Mouse (Mus musculus): Measurements from ENCODE around the gene Mrpl54. TPM values are rescaled to one million over a fixed set of nuclear protein-coding genes. Genes with fewer than 3 reads are reported as not detected.

Mrpl54 gene
- polyA plus RNA-seq, 1 experiment from 2014 or later = 240 TPM

Small RNA genes within 50 kb of the gene (microRNA-seq; reads per million reads assigned to microRNA genes)
- gene Mir3057 = 10.7 reads per million, percentile 28 among the genes with 10 or more reads in this experiment

Other genes starting within 250 kb of the Mrpl54 start
- gene Diras1, start 241.3 kb downstream of the Mrpl54 start, polyA plus RNA-seq (2014; fragmentation: Nextera tagmentation; extraction: Ambion mirVana) = 0.37 TPM in 1 of 2 replicates, not detected in the other
- 6.4 and 9.1 TPM in 2 replicates for gene Slc39a3, start 229.5 kb downstream of the Mrpl54 start, polyA plus RNA-seq (2014; fragmentation: Nextera tagmentation; extraction: Ambion mirVana)
- 140 and 196 TPM in 2 replicates for gene Sgta, start 206.8 kb downstream of the Mrpl54 start, polyA plus RNA-seq (2014; fragmentation: Nextera tagmentation; extraction: Ambion mirVana)
- 50.6 and 58.9 TPM in 2 replicates for gene Thop1, start 196.9 kb downstream of the Mrpl54 start, polyA plus RNA-seq (2014; fragmentation: Nextera tagmentation; extraction: Ambion mirVana)
- gene Creb3l3, start 168.1 kb downstream of the Mrpl54 start, polyA plus RNA-seq (2014; fragmentation: Nextera tagmentation; extraction: Ambion mirVana) = 0.11 and 0.24 TPM in 2 replicates
- 187 and 208 TPM in 2 replicates for gene Map2k2, start 161.0 kb downstream of the Mrpl54 start, polyA plus RNA-seq (2014; fragmentation: Nextera tagmentation; extraction: Ambion mirVana)
- 16.1 and 18.1 TPM in 2 replicates for gene Zbtb7a, start 131.7 kb downstream of the Mrpl54 start, polyA plus RNA-seq (2014; fragmentation: Nextera tagmentation; extraction: Ambion mirVana)
- gene Pias4, start 99.0 kb downstream of the Mrpl54 start, polyA plus RNA-seq (2014; fragmentation: Nextera tagmentation; extraction: Ambion mirVana) = 45.3 and 48.4 TPM in 2 replicates
- gene Eef2, start 90.3 kb downstream of the Mrpl54 start, polyA plus RNA-seq (2014; fragmentation: Nextera tagmentation; extraction: Ambion mirVana) = 465 and 473 TPM in 2 replicates
- gene Dapk3, start 83.9 kb downstream of the Mrpl54 start, polyA plus RNA-seq (2014; fragmentation: Nextera tagmentation; extraction: Ambion mirVana) = 45.7 and 58.0 TPM in 2 replicates
- gene 4930442H23Rik, start 83.1 kb downstream of the Mrpl54 start, polyA plus RNA-seq (2014; fragmentation: Nextera tagmentation; extraction: Ambion mirVana) = not detected in 2 replicates
- not detected in 2 replicates for gene Nmrk2, start 64.9 kb downstream of the Mrpl54 start, polyA plus RNA-seq (2014; fragmentation: Nextera tagmentation; extraction: Ambion mirVana)
- gene Atcay, start 36.1 kb downstream of the Mrpl54 start, polyA plus RNA-seq (2014; fragmentation: Nextera tagmentation; extraction: Ambion mirVana) = 0.19 and 0.23 TPM in 2 replicates
- 4.5 and 4.7 TPM in 2 replicates for gene Zfr2, start 33.8 kb downstream of the Mrpl54 start, polyA plus RNA-seq (2014; fragmentation: Nextera tagmentation; extraction: Ambion mirVana)
- 5.4 and 7.0 TPM in 2 replicates for gene Matk, start 14.0 kb downstream of the Mrpl54 start, polyA plus RNA-seq (2014; fragmentation: Nextera tagmentation; extraction: Ambion mirVana)
- 51.4 and 52.7 TPM in 2 replicates for gene Apba3, start within 50 bp of the Mrpl54 start, polyA plus RNA-seq (2014; fragmentation: Nextera tagmentation; extraction: Ambion mirVana)
- gene Tjp3, start 24.6 kb upstream of the Mrpl54 start, polyA plus RNA-seq (2014; fragmentation: Nextera tagmentation; extraction: Ambion mirVana) = 7.6 and 11.6 TPM in 2 replicates
- 25.4 and 60.7 TPM in 2 replicates for gene Pip5k1c, start 26.0 kb upstream of the Mrpl54 start, polyA plus RNA-seq (2014; fragmentation: Nextera tagmentation; extraction: Ambion mirVana)
- gene Cactin, start 54.2 kb upstream of the Mrpl54 start, polyA plus RNA-seq (2014; fragmentation: Nextera tagmentation; extraction: Ambion mirVana) = 21.4 and 29.6 TPM in 2 replicates
- 8.7 and 10.1 TPM in 2 replicates for gene Tbxa2r, start 61.8 kb upstream of the Mrpl54 start, polyA plus RNA-seq (2014; fragmentation: Nextera tagmentation; extraction: Ambion mirVana)
- 0.05 and 0.07 TPM in 2 replicates for gene Gipc3, start 76.3 kb upstream of the Mrpl54 start, polyA plus RNA-seq (2014; fragmentation: Nextera tagmentation; extraction: Ambion mirVana)
- gene Hmg20b, start 83.5 kb upstream of the Mrpl54 start, polyA plus RNA-seq (2014; fragmentation: Nextera tagmentation; extraction: Ambion mirVana) = 115 and 119 TPM in 2 replicates
- gene Mfsd12, start 90.6 kb upstream of the Mrpl54 start, polyA plus RNA-seq (2014; fragmentation: Nextera tagmentation; extraction: Ambion mirVana) = 4.1 and 4.6 TPM in 2 replicates
- gene 4930404N11Rik, start 98.9 kb upstream of the Mrpl54 start, polyA plus RNA-seq (2014; fragmentation: Nextera tagmentation; extraction: Ambion mirVana) = 0.14 and 0.30 TPM in 2 replicates
- 101 and 108 TPM in 2 replicates for gene Fzr1, start 111.6 kb upstream of the Mrpl54 start, polyA plus RNA-seq (2014; fragmentation: Nextera tagmentation; extraction: Ambion mirVana)
- 59.2 and 73.9 TPM in 2 replicates for gene Dohh, start 117.5 kb upstream of the Mrpl54 start, polyA plus RNA-seq (2014; fragmentation: Nextera tagmentation; extraction: Ambion mirVana)
- gene Gm48551, start 117.5 kb upstream of the Mrpl54 start, polyA plus RNA-seq (2014; fragmentation: Nextera tagmentation; extraction: Ambion mirVana) = 3.5 and 3.8 TPM in 2 replicates
- 0.61 and 1.5 TPM in 2 replicates for gene Gm48552, start 122.1 kb upstream of the Mrpl54 start, polyA plus RNA-seq (2014; fragmentation: Nextera tagmentation; extraction: Ambion mirVana)
- gene Smim24, start 126.1 kb upstream of the Mrpl54 start, polyA plus RNA-seq (2014; fragmentation: Nextera tagmentation; extraction: Ambion mirVana) = 14.9 and 16.4 TPM in 2 replicates
- gene Nfic, start 188.7 kb upstream of the Mrpl54 start, polyA plus RNA-seq (2014; fragmentation: Nextera tagmentation; extraction: Ambion mirVana) = 47.3 and 59.0 TPM in 2 replicates
- gene Celf5, start 215.8 kb upstream of the Mrpl54 start, polyA plus RNA-seq (2014; fragmentation: Nextera tagmentation; extraction: Ambion mirVana) = 0.28 and 0.36 TPM in 2 replicates
- gene Ncln, start 229.5 kb upstream of the Mrpl54 start, polyA plus RNA-seq (2014; fragmentation: Nextera tagmentation; extraction: Ambion mirVana) = 59.1 and 76.6 TPM in 2 replicates
- 0.41 and 0.54 TPM in 2 replicates for gene S1pr4, start 233.2 kb upstream of the Mrpl54 start, polyA plus RNA-seq (2014; fragmentation: Nextera tagmentation; extraction: Ambion mirVana)

Data from kidney, embryonic 14.5 days (tissue).